Mouse (Mus musculus) kidney, adult 2 months (tissue): ENCODE data around the gene Pgbd5.

ENCODE experiments used
- CTCF ChIP-seq: fragments of 200-500 bp; conservative IDR thresholded peaks from 2 replicates; pipeline ENCODE4 v1.5.1; 2011; ENCODE audit warnings: low read depth, mild to moderate bottlenecking, control low read depth, low read length, moderate library complexity, mixed read lengths; ENCODE audit not compliant: insufficient read depth, insufficient read length
- POLR2A ChIP-seq: fragments of 200-500 bp; IDR thresholded peaks from one replicate; pipeline ENCODE4 v1.6.1; 2011; ENCODE audit warnings: low read depth, low read length, control low read depth

DNA sequence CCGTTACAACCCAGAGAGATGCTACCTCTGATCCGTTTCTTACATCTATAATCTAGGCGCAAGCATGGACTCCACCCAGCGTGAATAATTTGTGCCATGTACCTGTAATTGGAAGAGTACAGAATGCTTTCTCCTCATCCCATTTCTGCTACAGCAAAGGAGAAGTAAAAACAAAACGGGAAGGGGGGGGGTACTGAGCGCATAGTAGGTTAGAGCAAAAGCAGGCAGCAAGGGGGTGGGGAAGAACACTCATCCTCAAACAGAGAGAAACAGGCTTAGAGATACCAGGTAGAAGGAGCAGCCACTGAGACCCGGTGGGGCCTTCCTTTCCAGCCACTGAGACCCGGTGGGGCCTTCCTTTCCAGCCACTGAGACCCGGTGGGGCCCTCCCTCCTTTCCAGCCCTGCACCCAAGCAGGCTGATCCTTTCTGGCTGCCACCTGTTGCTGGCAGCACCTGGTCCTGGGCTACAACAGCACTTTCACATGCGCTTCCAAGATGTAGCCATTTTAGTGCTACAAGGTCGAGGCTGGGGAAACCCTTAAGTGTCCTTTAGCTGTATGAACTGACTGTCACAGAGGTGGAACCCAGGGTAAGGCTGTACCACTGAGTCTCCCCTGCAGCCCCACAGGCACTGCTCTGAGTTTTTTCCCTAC is 77.6 kb downstream of the Pgbd5 start:
- TF ChIP-seq POLR2A (no peak), CTCF (no peak)
